Mouse (Mus musculus) hindbrain, embryonic 14.5 days (tissue): ENCODE data around the gene Rasgrp1. TPM values are rescaled to one million over a fixed set of nuclear protein-coding genes. Genes with fewer than 3 reads are reported as not detected.

Source experiments
- ATAC-seq: fragments of 200-750 bp; cut with Nextera tagmentation; 2 replicates; pipeline ENCODE4 v1.8.0; 2017; ENCODE audit warnings: moderate number of reproducible peaks, mild to moderate bottlenecking, moderate TSS enrichment, moderate library complexity; ENCODE audit not compliant: low FRiP score
- DNase-seq: peaks from one replicate; pipeline ENCODE4 v3.0.0-alpha.2; 2015; ENCODE audit warnings: low spot score
- H3K27ac ChIP-seq: fragments of 300-500 bp; sonication (generic); 2 replicates; pipeline ENCODE4 v1.5.1; 2014; ENCODE audit warnings: mild to moderate bottlenecking, moderate library complexity
- H3K27me3 ChIP-seq: fragments of 300-500 bp; sonication (generic); 2 replicates; pipeline ENCODE4 v1.6.1; 2014; ENCODE audit warnings: mild to moderate bottlenecking, low read length, mixed read lengths; ENCODE audit not compliant: control insufficient read depth, insufficient read depth
- H3K36me3 ChIP-seq: fragments of 300-500 bp; sonication (generic); replicated peaks from 2 replicates; pipeline ENCODE4 v1.6.1; 2014; ENCODE audit not compliant: control insufficient read depth, insufficient read depth
- H3K4me1 ChIP-seq: fragments of 300-500 bp; sonication (generic); replicated peaks from 2 replicates; pipeline ENCODE4 v1.6.1; 2014; ENCODE audit warnings: antibody characterized with exemption, low read length, mixed read lengths; ENCODE audit not compliant: control insufficient read depth, insufficient read depth
- H3K4me2 ChIP-seq: fragments of 300-500 bp; sonication (generic); replicated peaks from 2 replicates; pipeline ENCODE4 v1.6.1; 2014; ENCODE audit warnings: mild to moderate bottlenecking, moderate library complexity
- H3K4me3 ChIP-seq: fragments of 300-500 bp; sonication (generic); replicated peaks from 2 replicates; pipeline ENCODE4 v1.5.1; 2014; ENCODE audit warnings: mild to moderate bottlenecking, low read length
- H3K9ac ChIP-seq: fragments of 300-500 bp; sonication (generic); 2 replicates; pipeline ENCODE4 v1.6.1; 2014
- H3K9me3 ChIP-seq: fragments of 300-500 bp; sonication (generic); 2 replicates; pipeline ENCODE4 v1.6.1; 2016; ENCODE audit warnings: low read length; ENCODE audit not compliant: control insufficient read depth
- WGBS: fragments of 180-500 bp; shearing (Covaris S2); extraction: QIAGEN DNeasy Blood & Tissue Kit; methylation state at CpG from one replicate; pipeline ENCODE4 v1.1.7; 2014; 5-methylcytosine and 5-hydroxymethylcytosine counted together
- polyA plus RNA-seq: library from polyadenylated mRNA; unstranded; fragments of >200 nt; fragmentation: Nextera tagmentation; extraction: Ambion mirVana; gene quantifications from 2 replicates; pipeline ENCODE4 v1.2.1, GENCODE M21; 2014

Gene Rasgrp1
- polyA plus RNA-seq, 1 experiment from 2014 or later, result 2.6 TPM

DNA sequence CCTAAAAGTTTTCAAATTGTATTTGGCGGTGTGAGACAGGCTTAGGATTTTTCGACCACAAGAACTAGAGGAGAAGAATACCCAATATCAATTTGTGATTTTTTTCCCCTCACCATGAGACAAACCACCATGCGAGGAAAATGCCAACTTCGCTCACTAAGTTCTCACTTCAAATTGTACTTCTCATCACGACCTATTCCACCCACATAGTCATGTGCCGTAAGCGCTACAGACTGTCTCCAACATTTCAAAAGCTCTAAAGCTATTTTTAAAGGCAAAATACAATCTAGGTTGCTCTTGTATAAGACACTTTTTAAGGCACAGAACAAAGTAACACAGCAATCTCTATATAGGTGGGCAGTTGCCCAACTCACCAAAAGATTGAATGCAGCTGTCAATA lies 4.9 kb downstream of the Rasgrp1 start:
- no peak overlapping the region for H3K9ac ChIP-seq
- 94% methylated on average over 7 of the region's 7 CpGs for WGBS
- H3K27me3 ChIP-seq, result peaks cover 14% of the 10 kb centered on the region
- H3K36me3 ChIP-seq, result no peaks in the 10 kb centered on the region
- H3K4me2 ChIP-seq, result no peak overlapping the region
- no peak overlapping the region for H3K27ac ChIP-seq
- no peaks in the 10 kb centered on the region for H3K9me3 ChIP-seq
- H3K4me3 ChIP-seq, result no peak overlapping the region
- peaks cover 5% of the 10 kb centered on the region; the same call in 1 of the 2 replicates for H3K4me1 ChIP-seq
- no peak for ATAC-seq
- no peak for DNase-seq

DNA sequence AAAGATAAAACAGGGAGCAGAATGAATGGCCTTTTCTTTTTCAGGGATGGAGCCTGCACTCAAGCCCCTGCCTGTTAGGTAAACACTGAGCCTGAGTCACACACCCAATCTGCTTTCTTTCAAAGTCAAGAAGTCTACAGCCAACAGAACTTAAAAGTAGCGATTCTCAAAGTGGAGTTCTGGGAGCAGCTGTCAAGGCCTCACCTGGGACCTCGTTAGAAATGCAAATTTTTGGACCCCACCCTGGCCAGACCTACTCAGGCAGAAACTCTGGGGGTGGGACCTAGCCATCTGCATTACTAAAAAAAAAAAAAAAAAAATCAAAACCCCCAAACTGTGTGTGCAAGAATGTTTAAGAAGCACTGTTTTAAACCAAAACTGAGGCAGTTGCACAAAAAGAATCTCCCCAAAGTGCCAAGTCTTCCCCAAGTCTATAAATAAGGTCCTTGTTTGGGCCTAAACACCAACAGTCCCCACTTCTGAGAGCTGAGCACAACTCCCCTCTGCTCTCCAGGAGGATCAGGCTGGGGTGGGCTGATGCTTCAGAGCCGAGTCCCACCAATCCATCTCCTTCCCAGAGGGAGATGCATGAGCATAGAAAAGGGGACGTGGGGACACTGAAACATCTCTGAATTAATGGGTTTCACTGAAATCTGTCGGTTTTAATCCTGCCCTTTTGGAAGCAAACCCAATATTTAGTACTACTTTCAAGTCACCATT lies 5.7 kb downstream of the Rasgrp1 start:
- no peaks in the 10 kb centered on the region for H3K36me3 ChIP-seq
- ATAC-seq, result no peak
- H3K9me3 ChIP-seq, result no peaks in the 10 kb centered on the region
- H3K4me3 ChIP-seq, result no peak overlapping the region
- peaks cover 4% of the 10 kb centered on the region; the same call in 1 of the 2 replicates for H3K4me1 ChIP-seq
- WGBS, result 59% methylated on average over 5 of the region's 5 CpGs
- no peak overlapping the region for H3K9ac ChIP-seq
- no peak overlapping the region for H3K27ac ChIP-seq
- no peak overlapping the region for H3K4me2 ChIP-seq
- peaks cover 7% of the 10 kb centered on the region for H3K27me3 ChIP-seq
- DNase-seq, result no peak

DNA sequence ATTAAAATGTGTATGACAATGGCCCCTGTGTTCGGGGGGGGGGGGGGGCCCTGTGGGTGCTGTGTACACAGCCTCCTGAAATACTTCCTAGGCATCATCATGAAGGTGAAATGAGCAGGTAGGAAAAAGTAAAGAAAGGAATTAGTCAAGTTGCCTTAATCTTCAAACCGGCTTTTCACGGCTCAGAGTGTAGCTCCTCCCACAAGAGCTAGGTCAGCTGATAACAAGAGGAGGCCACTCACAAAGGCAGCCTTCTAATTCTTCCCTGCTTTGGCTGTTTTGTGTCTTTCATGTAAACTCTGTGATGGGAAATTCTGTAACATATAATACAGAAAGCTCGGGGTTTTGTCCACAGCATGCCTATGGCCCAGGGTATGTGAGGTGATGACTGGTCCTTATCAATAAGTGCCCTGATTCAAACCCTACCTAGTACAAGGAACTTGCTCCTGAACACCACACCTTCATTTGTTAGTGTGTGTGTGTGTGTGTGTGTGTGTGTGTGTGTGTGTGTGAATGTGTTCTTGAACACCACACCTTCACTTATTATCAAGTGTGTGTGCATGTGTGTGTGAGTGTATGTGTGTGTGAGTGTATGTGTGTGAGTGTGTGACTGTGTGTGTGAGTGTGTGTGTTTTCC lies 7.1 kb downstream of the Rasgrp1 start:
- H3K9ac ChIP-seq, result no peak overlapping the region
- H3K27ac ChIP-seq, result no peak overlapping the region
- no peaks in the 10 kb centered on the region for H3K36me3 ChIP-seq

DNA sequence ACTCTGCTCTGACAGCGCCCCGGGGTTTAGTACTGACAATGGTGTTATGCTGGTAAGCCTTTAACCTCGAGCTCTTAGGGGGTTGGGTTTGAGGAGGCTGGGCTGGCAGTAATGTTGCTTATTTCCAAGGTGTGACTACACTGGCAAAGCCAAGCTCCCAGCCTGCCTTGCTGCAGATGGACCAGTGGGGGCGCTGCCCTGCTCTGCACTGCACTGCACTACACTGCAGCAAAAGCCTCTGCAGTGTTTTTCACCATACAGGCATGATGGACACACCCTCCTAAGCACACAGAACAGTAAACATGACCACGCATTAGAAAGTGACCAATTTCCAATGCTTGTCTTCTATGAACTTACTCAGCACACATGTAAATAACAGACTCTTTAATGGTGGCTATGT lies 11.2 kb downstream of the Rasgrp1 start:
- no peak for DNase-seq
- no peak for ATAC-seq
- no peak overlapping the region for H3K4me2 ChIP-seq
- H3K27ac ChIP-seq, result no peak overlapping the region
- H3K4me1 ChIP-seq, result no peaks in the 10 kb centered on the region
- no peaks in the 10 kb centered on the region for H3K36me3 ChIP-seq
- H3K27me3 ChIP-seq, result no peaks in the 10 kb centered on the region
- H3K9ac ChIP-seq, result no peak overlapping the region
- 56% methylated on average over 5 of the region's 5 CpGs for WGBS
- H3K9me3 ChIP-seq, result no peaks in the 10 kb centered on the region
- no peak overlapping the region for H3K4me3 ChIP-seq

More for the DNA sequence above, 7.1 kb downstream of the Rasgrp1 start:
- no peak for ATAC-seq
- no peaks in the 10 kb centered on the region for H3K4me1 ChIP-seq
- H3K4me2 ChIP-seq, result no peak overlapping the region
- 48% methylated on average over 4 of the region's 4 CpGs for whole genome bisulfite sequencing
- no peak overlapping the region for H3K4me3 ChIP-seq
- no peaks in the 10 kb centered on the region for H3K9me3 ChIP-seq
- no peak for DNase-seq
- H3K27me3 ChIP-seq, result no peaks in the 10 kb centered on the region

DNA sequence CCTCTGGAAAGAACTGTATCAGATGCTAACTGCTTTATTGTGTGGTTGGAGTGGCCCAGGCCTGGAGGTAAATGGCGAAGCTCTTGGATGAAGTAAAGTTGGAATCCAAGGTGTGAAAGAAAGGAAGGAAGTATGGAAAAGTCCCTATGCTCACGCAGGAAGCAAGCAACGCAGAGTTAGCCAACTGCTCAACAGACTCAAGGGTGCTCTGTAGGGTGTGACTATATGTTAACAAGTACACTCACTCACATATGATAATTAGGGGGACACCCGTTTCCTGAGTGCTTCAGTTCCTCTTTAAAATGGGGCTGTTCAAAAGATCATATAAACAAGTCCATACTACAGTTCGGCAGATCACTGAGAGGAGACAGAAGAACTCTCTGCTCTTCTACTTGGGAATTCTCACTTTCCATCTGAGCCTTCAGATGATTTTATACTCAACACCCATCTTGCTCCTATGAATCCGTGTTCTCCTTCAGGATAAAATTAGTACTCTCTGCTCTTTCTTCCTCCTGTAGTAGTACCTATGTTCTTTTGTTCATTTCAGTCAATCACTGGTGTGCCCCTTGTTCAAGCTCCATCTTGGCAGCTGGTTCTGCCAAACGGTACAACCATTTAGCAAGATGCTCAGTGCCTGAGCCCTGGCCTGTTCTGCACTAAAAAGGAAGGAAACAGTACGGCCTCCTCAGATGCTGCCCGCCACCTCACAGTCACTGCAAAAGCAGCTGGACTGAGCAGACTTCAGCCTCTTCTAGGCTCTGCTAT lies 14.1 kb downstream of the Rasgrp1 start:
- Histone ChIP-seq H3K4me2 (no peak overlapping the region), H3K27ac (no peak overlapping the region), H3K9me3 (no peaks in the 10 kb centered on the region), H3K27me3 (no peaks in the 10 kb centered on the region), H3K4me3 (no peak overlapping the region), H3K36me3 (no peaks in the 10 kb centered on the region), H3K9ac (no peak overlapping the region), H3K4me1 (no peaks in the 10 kb centered on the region)
- ATAC-seq (no peak), DNase-seq (no peak)
- 83% methylated on average over 9 of the region's 9 CpGs for WGBS

DNA sequence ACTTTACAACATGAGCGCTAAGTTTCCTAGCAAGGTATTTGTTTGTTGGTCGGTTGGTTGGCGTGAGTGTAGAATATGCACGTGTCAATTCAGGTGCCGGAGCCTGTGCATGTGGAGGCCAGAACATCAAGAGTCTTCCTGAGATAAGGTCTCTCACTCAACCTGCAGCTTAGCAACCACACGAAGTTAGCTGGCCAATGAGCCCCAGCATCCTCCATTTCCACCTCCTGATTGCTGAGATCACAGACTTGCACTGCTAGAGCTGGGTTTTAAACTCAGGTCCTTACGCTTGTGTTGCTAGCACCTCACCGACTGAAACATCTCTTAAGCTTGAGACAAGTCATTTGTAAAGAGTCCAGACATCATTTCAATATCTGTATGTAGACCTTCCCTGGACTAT lies 20.4 kb downstream of the Rasgrp1 start:
- Histone ChIP-seq H3K36me3 (no peaks in the 10 kb centered on the region), H3K4me3 (no peak overlapping the region), H3K27me3 (no peaks in the 10 kb centered on the region), H3K9ac (no peak overlapping the region), H3K4me2 (no peak overlapping the region), H3K27ac (no peak overlapping the region), H3K9me3 (0 out of 2 replicates have a peak, but pooled peaks cover 2% of the 10 kb centered on the region), H3K4me1 (no peaks in the 10 kb centered on the region)
- ATAC-seq, result no peak
- 89% methylated on average over 8 of the region's 8 CpGs for WGBS
- DNase-seq, result no peak

DNA sequence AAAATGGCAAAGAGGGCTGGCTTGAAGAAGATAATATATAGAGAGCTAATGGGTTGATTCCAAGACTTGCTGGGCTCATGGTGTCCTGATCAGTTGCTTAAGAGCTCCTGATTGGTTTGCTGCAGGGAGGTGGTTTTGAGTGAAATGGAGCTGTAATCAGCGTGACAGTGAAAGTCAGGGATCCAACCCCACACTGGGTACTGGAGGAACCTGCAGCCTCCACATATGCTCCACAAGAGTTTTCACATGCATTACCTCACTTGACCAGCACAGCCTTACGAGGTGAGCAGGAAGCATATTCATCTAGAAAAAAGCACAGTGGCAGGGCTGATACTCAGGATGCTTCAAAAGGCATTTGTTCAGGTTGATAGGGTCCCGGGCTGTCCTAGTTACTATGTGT lies 21.6 kb downstream of the Rasgrp1 start:
- no peak for ATAC-seq
- WGBS, result 88% methylated on average over 3 of the region's 3 CpGs

DNA sequence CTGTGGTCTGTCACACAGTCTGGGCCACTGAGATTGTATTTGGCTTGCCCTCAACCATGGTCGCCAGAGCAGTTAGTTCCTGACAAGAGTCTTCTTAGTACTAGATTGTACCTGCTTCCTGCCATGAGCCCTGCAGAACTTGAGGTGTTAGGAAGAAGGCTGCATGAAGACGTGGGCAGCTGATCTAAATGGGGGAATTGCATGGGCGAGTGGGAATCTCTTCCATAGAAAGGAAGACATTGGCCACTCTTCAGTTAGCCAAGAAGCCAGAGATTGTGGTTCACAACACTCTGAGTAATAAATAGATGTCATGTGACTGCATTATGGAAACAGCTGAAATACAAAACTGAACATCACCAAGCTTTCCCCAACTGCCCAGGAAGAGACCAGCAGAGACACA lies 23.8 kb downstream of the Rasgrp1 start:
- H3K27ac ChIP-seq, result no peak overlapping the region
- H3K9ac ChIP-seq, result no peak overlapping the region
- peaks cover 8% of the 10 kb centered on the region; the same call in 1 of the 2 replicates for H3K9me3 ChIP-seq
- H3K4me2 ChIP-seq, result no peak overlapping the region
- ATAC-seq (no peak), DNase-seq (no peak)
- WGBS, result 88% methylated on average over 3 of the region's 3 CpGs
- no peaks in the 10 kb centered on the region for H3K4me1 ChIP-seq
- no peaks in the 10 kb centered on the region for H3K36me3 ChIP-seq
- H3K27me3 ChIP-seq, result no peaks in the 10 kb centered on the region
- no peak overlapping the region for H3K4me3 ChIP-seq

More for the DNA sequence above, 21.6 kb downstream of the Rasgrp1 start:
- DNase-seq, result no peak
- Histone ChIP-seq H3K4me3 (no peak overlapping the region), H3K27me3 (no peaks in the 10 kb centered on the region), H3K9ac (no peak overlapping the region), H3K9me3 (0 out of 2 replicates have a peak, but pooled peaks cover 3% of the 10 kb centered on the region), H3K4me2 (no peak overlapping the region), H3K4me1 (no peaks in the 10 kb centered on the region), H3K36me3 (no peaks in the 10 kb centered on the region), H3K27ac (no peak overlapping the region)

DNA sequence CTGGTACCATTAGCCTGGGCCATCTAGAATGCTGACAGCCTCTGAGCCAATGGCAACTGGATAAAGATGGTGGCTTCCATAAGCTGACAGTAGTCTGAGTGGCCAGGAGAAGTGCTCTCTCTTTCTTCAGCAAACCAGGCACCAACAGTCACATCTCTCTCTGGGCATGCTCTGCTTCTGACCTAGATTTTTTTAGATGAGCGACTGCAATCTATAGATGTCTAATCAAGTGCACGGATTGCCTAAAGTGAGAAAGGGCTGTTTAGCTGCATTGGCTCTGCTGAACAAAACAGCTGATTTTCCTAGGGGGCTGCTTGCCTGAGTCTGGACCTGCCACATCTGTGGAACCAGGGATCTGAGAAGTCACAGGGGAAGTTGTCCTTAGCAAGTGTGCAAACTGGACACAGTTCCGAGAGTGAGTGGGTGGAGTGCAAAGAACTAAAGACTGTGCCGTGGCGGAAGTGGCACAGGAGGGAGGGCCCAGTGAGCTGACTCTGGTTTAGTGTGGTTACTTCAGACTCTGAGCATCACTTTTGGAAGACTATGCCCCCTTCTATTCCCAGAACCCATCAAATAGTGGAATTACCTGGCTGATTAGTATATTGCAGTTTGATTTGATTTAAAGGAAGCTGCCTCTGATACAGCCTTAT lies 29.1 kb downstream of the Rasgrp1 start:
- 80% methylated on average over 5 of the region's 5 CpGs for WGBS

More for the DNA sequence above, 29.1 kb downstream of the Rasgrp1 start:
- peaks cover 2% of the 10 kb centered on the region for H3K4me1 ChIP-seq
- DNase-seq (no peak), ATAC-seq (no peak)
- peaks cover 8% of the 10 kb centered on the region; the same call in 1 of the 2 replicates for H3K9me3 ChIP-seq
- H3K27me3 ChIP-seq, result no peaks in the 10 kb centered on the region
- H3K27ac ChIP-seq, result no peak overlapping the region
- no peak overlapping the region for H3K4me2 ChIP-seq
- no peak overlapping the region for H3K4me3 ChIP-seq
- H3K36me3 ChIP-seq, result no peaks in the 10 kb centered on the region
- no peak overlapping the region for H3K9ac ChIP-seq
